Mouse (Mus musculus) megakaryocyte, embryonic 14.5 days (primary cell): ENCODE results near the gene Unc119b. TPM values are rescaled to one million over a fixed set of nuclear protein-coding genes. Genes with fewer than 3 reads are reported as not detected.
"Not testable (repeated sequence)": the region's sequence is repeated elsewhere in the genome, so short reads cannot be mapped to it uniquely, and the experiment has no call there.

ENCODE experiments used
- H3K27me3 ChIP-seq: replicated peaks from 2 replicates; pipeline ENCODE3; 2012; ENCODE audit warnings: inconsistent platforms
- H3K36me3 ChIP-seq: replicated peaks from 2 replicates; pipeline ENCODE3; 2012; ENCODE audit warnings: low read length, inconsistent platforms, mixed read lengths
- H3K4me1 ChIP-seq: 2 replicates; pipeline ENCODE4 v1.6.1; 2012; ENCODE audit warnings: inconsistent platforms
- H3K4me3 ChIP-seq: replicated peaks from 2 replicates; pipeline ENCODE3; 2012; ENCODE audit warnings: moderate library complexity, mild to moderate bottlenecking, inconsistent platforms
- H3K9me3 ChIP-seq: 2 replicates; pipeline ENCODE4 v1.6.1; 2012; ENCODE audit warnings: inconsistent platforms
- FLI1 ChIP-seq: IDR thresholded peaks from 2 replicates; pipeline ENCODE4 v1.6.1; 2012; ENCODE audit warnings: low read length, inconsistent platforms, mixed read lengths
- GATA1 ChIP-seq: IDR thresholded peaks from 3 replicates; pipeline ENCODE4 v1.6.1; 2012; ENCODE audit warnings: mixed read lengths, low read length, inconsistent platforms, borderline replicate concordance
- polyA plus RNA-seq: library from polyadenylated mRNA; stranded (reverse); fragments of >175 nt; gene quantifications from 2 replicates; pipeline ENCODE4 v1.2.3, GENCODE M21; 2012; ENCODE audit warnings: low replicate concordance; ENCODE audit not compliant: insufficient read depth

Gene Unc119b
- polyA plus RNA-seq, 1 experiment: 25.4 TPM

- peaks cover 96% of the 10 kb centered on the region for H3K36me3 ChIP-seq
Observed at GRCm38 (mm10) chr5:115091015-115091414, 43.8 kb downstream of the Unc119b start.

GRCm38 (mm10) chr5:115089592-115090268 is 45.0 kb downstream of the Unc119b start:
- H3K4me3 ChIP-seq: no peak overlapping the region
- no peaks in the 10 kb centered on the region for H3K9me3 ChIP-seq
- H3K27me3 ChIP-seq: no peaks in the 10 kb centered on the region
- peaks cover 95% of the 10 kb centered on the region for H3K36me3 ChIP-seq
- peaks cover 35% of the 10 kb centered on the region for H3K4me1 ChIP-seq
- TF ChIP-seq GATA1: no peak
- TF ChIP-seq FLI1: no peak

More at GRCm38 (mm10) chr5:115091015-115091414, 43.8 kb downstream of the Unc119b start:
- Histone ChIP-seq H3K4me3 (no peak overlapping the region), H3K9me3 (no peaks in the 10 kb centered on the region), H3K4me1 (peaks cover 48% of the 10 kb centered on the region), H3K27me3 (no peaks in the 10 kb centered on the region)
- TF ChIP-seq FLI1 (no peak), GATA1 (no peak)

- H3K9me3 ChIP-seq: no peaks in the 10 kb centered on the region
- no peak overlapping the region for H3K4me3 ChIP-seq
- H3K27me3 ChIP-seq: no peaks in the 10 kb centered on the region
- peaks cover 94% of the 10 kb centered on the region for H3K36me3 ChIP-seq
- peaks cover 6% of the 10 kb centered on the region; the same call in 1 of the 2 replicates for H3K4me1 ChIP-seq
- TF ChIP-seq GATA1 (no peak), FLI1 (no peak)
Observed at GRCm38 (mm10) chr5:115085675-115086074, 49.1 kb downstream of the Unc119b start.

GRCm38 (mm10) chr5:115083492-115083891 is 51.3 kb downstream of the Unc119b start:
- no peaks in the 10 kb centered on the region for H3K9me3 ChIP-seq
- TF ChIP-seq FLI1: no peak
- TF ChIP-seq GATA1: no peak
- peaks cover 94% of the 10 kb centered on the region for H3K36me3 ChIP-seq
- H3K4me1 ChIP-seq: peaks cover 6% of the 10 kb centered on the region; the same call in 1 of the 2 replicates
- no peak overlapping the region for H3K4me3 ChIP-seq
- no peaks in the 10 kb centered on the region for H3K27me3 ChIP-seq

- TF ChIP-seq FLI1: no peak
- TF ChIP-seq GATA1: no peak
- no peak overlapping the region for H3K4me3 ChIP-seq
- no peaks in the 10 kb centered on the region for H3K27me3 ChIP-seq
- peaks cover 91% of the 10 kb centered on the region for H3K36me3 ChIP-seq
- H3K4me1 ChIP-seq: peaks cover 12% of the 10 kb centered on the region; the same call in 1 of the 2 replicates
- no peaks in the 10 kb centered on the region for H3K9me3 ChIP-seq
Observed at GRCm38 (mm10) chr5:115081636-115082035, 53.1 kb downstream of the Unc119b start.

- TF ChIP-seq GATA1 (no peak), FLI1 (no peak)
- peaks cover 61% of the 10 kb centered on the region for H3K4me1 ChIP-seq
- H3K36me3 ChIP-seq: peaks cover 79% of the 10 kb centered on the region
Observed at GRCm38 (mm10) chr5:115076144-115076901, 58.5 kb downstream of the Unc119b start.

GRCm38 (mm10) chr5:115074749-115075148 is 60.0 kb downstream of the Unc119b start:
- no peaks in the 10 kb centered on the region for H3K27me3 ChIP-seq
- H3K4me1 ChIP-seq: peaks cover 74% of the 10 kb centered on the region
- peaks cover 67% of the 10 kb centered on the region for H3K36me3 ChIP-seq
- H3K9me3 ChIP-seq: no peaks in the 10 kb centered on the region
- no peak overlapping the region for H3K4me3 ChIP-seq
- no peak for TF ChIP-seq GATA1
- TF ChIP-seq FLI1: no peak

More at GRCm38 (mm10) chr5:115076144-115076901, 58.5 kb downstream of the Unc119b start:
- H3K9me3 ChIP-seq: no peaks in the 10 kb centered on the region
- no peaks in the 10 kb centered on the region for H3K27me3 ChIP-seq
- no peak overlapping the region for H3K4me3 ChIP-seq

- H3K36me3 ChIP-seq: peaks cover 55% of the 10 kb centered on the region
Observed at GRCm38 (mm10) chr5:115073306-115073705, 61.5 kb downstream of the Unc119b start.

More at GRCm38 (mm10) chr5:115073306-115073705, 61.5 kb downstream of the Unc119b start:
- peaks cover 82% of the 10 kb centered on the region for H3K4me1 ChIP-seq
- not testable (repeated sequence) for H3K27me3 ChIP-seq, H3K9me3 ChIP-seq, H3K4me3 ChIP-seq

Other genes starting within 250 kb of the Unc119b start
- 8.6 TPM in 1 of 2 replicates, not detected in the other for gene Oasl2, start 238.0 kb downstream of the Unc119b start, polyA plus RNA-seq
- gene Oasl1, start 211.7 kb downstream of the Unc119b start, polyA plus RNA-seq: 6.4 TPM in 1 of 2 replicates, not detected in the other
- gene 2210016L21Rik, start 192.8 kb downstream of the Unc119b start, polyA plus RNA-seq: 16.4 and 35.8 TPM in 2 replicates
- gene Hnf1a, start 163.9 kb downstream of the Unc119b start, polyA plus RNA-seq: not detected in 2 replicates
- 8.1 and 18.2 TPM in 2 replicates for gene Sppl3, start 123.8 kb downstream of the Unc119b start, polyA plus RNA-seq
- not detected in 2 replicates for gene Gm10401, start 36.7 kb downstream of the Unc119b start, polyA plus RNA-seq
- gene Acads, start 15.6 kb downstream of the Unc119b start, polyA plus RNA-seq: 34.8 and 43.5 TPM in 2 replicates
- 69.9 and 84.4 TPM in 2 replicates for gene Mlec, start 23.2 kb upstream of the Unc119b start, polyA plus RNA-seq
- gene Cabp1, start 59.4 kb upstream of the Unc119b start, polyA plus RNA-seq: 1.7 TPM in 1 of 2 replicates, not detected in the other
- 51.5 and 56.1 TPM in 2 replicates for gene Pop5, start 100.9 kb upstream of the Unc119b start, polyA plus RNA-seq
- gene Rnf10, start 137.9 kb upstream of the Unc119b start, polyA plus RNA-seq: 127 and 382 TPM in 2 replicates
- gene Coq5, start 144.7 kb upstream of the Unc119b start, polyA plus RNA-seq: 8.3 and 12.6 TPM in 2 replicates
- gene Dynll1, start 166.0 kb upstream of the Unc119b start, polyA plus RNA-seq: 552 and 565 TPM in 2 replicates
- gene Srsf9, start 192.2 kb upstream of the Unc119b start, polyA plus RNA-seq: 79.3 and 86.6 TPM in 2 replicates
- 1.9 and 8.0 TPM in 2 replicates for gene Gatc, start 206.2 kb upstream of the Unc119b start, polyA plus RNA-seq
- 7.6 TPM in 1 of 2 replicates, not detected in the other for gene Triap1, start 206.2 kb upstream of the Unc119b start, polyA plus RNA-seq
- gene Cox6a1, start 214.0 kb upstream of the Unc119b start, polyA plus RNA-seq: 3,165 and 8,052 TPM in 2 replicates